Mouse (Mus musculus): ENCODE measurements at regions not wholly inside any gene's neighbourhood (a gene's known extent, or its start where the extent isn't known, plus 50 kb on each side); places are given as distances from the start of the nearest gene placed in this dataset.

DNA sequence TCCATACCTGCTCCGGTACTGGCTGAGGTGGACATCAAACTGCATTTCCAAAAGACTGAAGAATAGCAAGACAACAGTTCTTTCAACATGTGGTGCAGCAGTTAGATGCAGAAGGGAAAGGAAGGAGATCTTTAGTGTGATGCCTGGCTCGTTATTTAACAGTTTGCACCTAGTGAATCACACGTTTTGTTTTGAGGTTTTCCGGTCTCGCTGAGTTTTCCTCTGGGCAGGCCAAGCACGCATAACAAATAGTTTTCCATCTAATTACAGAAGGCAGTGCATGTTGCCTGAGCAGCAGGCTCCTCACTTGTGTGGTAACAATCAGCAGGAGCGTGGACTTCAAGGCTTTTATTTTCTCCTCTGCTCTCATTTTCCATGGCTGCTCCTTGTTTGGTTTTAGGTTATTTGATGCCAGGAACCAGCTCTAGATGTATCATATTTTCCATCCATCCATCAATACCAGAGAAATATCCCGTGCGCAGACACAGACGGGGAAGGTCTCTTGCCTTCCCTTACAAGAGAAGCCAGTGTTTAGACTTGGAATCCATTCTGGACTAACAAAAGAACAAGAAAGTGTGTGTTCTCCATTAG is 199.6 kb upstream of the Ccdc122 start:
- ATAC-seq (replicated peaks; ENCODE audit: low FRiP score, low TSS enrichment, poor library complexity, severe bottlenecking) = no peak

GRCm38 (mm10) chr14:76836271-76836670 is 200.3 kb upstream of the Ccdc122 start:
- ATAC-seq (replicated peaks; ENCODE audit: low FRiP score, low TSS enrichment, poor library complexity, severe bottlenecking) = no peak

DNA sequence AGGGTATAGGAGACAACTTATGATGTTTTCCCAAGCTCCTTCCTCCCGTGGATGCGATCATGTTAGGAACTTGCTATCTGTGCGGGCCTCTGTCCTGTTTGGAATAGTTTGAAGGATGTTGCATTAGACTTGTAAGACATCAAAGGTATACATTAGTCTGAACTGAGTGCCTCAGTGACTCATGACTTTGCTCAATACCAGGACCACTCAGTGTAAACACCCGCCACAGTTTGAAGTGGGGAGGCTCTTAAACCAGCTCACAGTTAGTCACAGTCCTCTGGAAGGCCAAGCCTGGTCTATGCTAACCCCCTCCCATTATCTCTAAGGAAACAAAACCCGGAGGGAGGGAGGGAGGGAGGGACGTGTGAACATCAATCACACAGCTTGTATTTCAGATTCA is 202.5 kb upstream of the Ccdc122 start:
- ATAC-seq (replicated peaks; ENCODE audit: low FRiP score, low TSS enrichment, poor library complexity, severe bottlenecking) = no peak

DNA sequence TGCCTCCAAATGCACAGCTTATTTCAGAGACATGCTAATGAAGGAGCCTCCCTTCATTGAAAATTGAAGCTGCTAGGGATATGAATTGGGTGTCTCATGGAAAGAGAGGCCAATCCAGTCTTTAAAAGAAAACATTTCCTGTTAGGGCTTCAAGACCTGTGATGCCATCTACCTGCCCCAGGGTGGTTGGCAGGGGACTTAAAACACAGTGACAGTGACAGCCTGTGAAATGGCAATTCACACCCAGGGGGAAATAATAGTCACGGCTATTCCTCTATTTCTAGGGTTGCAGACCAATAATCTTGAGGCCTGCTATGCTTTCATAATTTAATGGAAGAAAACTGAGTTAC is 207.4 kb upstream of the Ccdc122 start:
- ATAC-seq (replicated peaks; ENCODE audit: low FRiP score, low TSS enrichment, poor library complexity, severe bottlenecking) = no peak

DNA sequence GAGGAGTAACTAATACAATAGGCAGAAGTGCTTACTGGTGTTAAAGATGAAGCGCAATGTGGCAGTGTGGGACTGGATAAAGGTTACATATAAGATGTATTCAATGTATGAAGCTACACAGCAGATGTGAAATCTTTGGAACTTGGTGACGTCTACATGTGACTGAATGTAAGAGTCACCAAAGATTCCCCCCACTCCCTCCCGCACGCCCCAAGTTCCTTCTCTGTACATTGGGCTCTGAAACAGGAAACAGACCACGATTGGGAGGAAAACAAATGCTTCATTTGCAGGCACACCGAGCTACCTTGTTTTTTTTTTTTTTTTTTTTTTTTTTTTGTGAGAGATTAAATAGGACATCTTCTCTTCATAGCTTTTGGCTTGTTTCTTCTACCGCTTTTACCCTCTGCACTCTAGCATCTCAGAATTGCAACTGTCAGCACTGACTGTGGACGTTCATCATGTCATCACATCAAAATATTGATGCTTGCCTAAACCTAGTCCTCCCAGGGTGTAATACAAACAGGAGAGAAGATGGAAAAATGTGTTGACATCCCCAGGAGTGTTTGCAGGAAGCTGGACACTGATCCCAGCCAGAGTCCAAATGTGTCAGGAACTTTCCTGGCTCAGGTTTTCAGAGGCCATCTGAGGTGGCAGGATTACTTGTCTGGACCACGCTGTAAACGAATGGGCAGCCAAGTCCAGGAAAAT is 208.0 kb upstream of the Ccdc122 start:
- no peak for ATAC-seq (replicated peaks; ENCODE audit: low FRiP score, low TSS enrichment, poor library complexity, severe bottlenecking)

DNA sequence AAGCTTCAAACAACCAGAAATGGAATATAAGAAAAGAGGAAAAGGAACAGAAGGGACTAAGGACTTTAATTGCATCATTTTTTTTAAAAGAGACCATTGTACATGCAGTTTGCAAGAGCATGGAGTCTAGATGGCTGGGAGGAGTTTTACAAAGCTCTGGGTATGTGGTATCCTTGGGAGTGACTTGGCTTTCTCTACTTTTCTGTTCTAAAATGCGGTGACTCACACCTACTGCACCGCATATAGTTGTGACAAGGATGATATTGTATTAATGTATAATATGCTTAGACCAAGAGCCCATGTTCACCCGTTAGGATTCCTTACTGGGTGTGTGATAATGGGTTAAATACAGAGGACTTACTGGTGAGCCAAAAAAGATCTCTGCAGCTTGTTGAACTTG is 212.5 kb upstream of the Ccdc122 start:
- no peak for ATAC-seq (replicated peaks; ENCODE audit: low FRiP score, low TSS enrichment, poor library complexity, severe bottlenecking)

- ATAC-seq (replicated peaks; ENCODE audit: low FRiP score, low TSS enrichment, poor library complexity, severe bottlenecking) = no peak
These were observed 213.7 kb upstream of the Ccdc122 start for GRCm38 (mm10) chr14:76822766-76823325.

DNA sequence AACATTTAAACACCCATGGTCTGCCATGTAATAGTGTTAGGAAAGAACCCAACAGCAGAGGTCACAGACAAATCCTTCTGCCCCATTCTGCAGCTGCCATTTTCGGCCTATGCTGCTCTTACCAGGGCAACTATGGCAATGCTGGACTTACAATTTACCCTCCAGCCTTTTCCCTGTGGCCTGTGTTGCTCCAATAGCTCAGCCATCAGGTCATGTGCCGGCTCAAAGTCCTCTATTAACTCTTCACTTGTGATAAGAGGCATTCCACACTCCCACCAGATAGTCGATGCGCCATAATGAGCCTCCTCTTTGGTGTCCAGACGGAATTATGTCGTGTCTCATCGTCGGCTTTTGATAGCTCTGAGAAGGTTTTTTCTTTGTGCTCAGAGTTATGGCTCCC is 214.7 kb upstream of the Ccdc122 start:
- ATAC-seq (replicated peaks; ENCODE audit: low FRiP score, low TSS enrichment, poor library complexity, severe bottlenecking) = no peak

DNA sequence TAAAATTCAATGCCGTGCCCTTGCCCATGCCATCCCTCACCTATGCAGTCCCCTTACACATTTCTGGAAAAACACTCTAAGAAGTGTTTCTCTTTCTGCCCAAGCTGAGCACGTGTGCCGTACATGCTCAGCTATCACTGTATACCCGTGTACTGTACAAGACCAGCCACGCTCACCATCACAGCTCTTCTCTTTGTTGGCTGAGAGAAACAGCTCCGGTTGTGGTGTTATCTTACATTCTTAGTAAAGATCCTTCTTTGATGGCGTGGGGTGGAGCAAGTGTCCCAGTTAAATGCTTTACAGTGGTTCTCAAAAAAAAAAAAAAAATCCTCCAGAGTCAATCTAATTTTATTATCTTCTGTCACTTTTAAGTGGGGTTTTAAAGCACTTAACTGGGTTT is 215.1 kb upstream of the Ccdc122 start:
- no peak for ATAC-seq (replicated peaks; ENCODE audit: low FRiP score, low TSS enrichment, poor library complexity, severe bottlenecking)

- no peak for ATAC-seq (replicated peaks; ENCODE audit: low FRiP score, low TSS enrichment, poor library complexity, severe bottlenecking)
These were observed 215.6 kb upstream of the Ccdc122 start for GRCm38 (mm10) chr14:76820989-76821388.

GRCm38 (mm10) chr14:76819690-76820089 is 216.9 kb upstream of the Ccdc122 start:
- ATAC-seq (replicated peaks; ENCODE audit: low FRiP score, low TSS enrichment, poor library complexity, severe bottlenecking) = no peak

DNA sequence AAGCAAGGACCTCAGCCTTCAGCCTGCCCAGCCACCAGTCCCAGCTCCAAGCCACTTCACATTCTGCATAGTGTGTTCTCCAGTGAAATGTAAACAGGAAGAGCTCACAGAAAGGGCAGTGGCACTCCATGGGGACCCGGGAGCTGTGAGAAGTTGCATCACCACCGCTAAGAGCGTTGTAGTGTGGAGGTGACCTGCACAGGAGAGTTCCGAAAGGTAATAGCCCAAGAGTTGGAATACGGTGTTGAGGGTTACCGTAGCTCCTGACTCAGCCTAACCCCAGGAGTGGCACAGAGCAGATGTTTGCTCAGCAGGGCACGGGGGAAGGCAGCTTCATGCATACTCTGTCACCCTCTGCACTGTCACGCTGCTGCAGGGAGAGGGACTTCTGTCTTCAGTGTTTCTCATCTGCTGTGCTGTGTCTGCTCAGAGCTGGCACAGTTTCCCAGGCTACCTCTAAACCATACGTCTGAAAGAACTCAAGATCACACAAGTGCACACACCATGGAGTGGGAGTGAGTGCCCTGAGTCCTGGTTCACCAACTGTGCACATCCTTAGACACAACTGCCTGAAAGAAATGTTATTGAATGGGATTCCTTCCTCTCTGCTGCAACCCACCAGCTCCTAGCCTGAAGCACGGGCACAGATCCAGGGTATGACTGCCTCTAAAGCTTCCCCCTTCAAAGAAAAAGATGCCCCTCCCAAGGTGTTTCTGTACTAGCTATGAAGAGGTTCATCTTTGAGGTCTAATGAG is 218.1 kb upstream of the Ccdc122 start:
- ATAC-seq (replicated peaks; ENCODE audit: low FRiP score, low TSS enrichment, poor library complexity, severe bottlenecking) = no peak

GRCm38 (mm10) chr14:76817189-76817772 is 219.3 kb upstream of the Ccdc122 start:
- ATAC-seq (replicated peaks; ENCODE audit: low FRiP score, low TSS enrichment, poor library complexity, severe bottlenecking) = no peak

DNA sequence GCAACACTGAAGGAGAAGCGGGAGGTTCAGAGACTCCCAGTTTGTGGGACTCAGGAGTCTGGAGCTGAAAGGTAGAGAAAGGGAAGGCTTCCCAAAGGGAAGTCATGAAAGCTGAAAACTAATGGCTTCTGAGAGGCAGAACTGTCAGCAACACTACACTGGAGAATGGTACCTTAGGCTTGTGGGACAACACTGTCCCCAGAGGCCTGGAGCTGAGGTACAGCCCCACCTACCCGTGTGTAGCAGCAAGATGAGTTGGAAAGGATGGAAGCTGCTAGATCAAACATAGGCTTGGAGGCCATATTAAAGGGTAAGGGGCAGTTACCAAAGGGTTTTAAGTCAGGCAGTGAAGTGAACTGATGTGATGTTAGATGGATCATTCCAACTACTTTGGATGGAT is 219.9 kb upstream of the Ccdc122 start:
- ATAC-seq (replicated peaks; ENCODE audit: low FRiP score, low TSS enrichment, poor library complexity, severe bottlenecking) = no peak

DNA sequence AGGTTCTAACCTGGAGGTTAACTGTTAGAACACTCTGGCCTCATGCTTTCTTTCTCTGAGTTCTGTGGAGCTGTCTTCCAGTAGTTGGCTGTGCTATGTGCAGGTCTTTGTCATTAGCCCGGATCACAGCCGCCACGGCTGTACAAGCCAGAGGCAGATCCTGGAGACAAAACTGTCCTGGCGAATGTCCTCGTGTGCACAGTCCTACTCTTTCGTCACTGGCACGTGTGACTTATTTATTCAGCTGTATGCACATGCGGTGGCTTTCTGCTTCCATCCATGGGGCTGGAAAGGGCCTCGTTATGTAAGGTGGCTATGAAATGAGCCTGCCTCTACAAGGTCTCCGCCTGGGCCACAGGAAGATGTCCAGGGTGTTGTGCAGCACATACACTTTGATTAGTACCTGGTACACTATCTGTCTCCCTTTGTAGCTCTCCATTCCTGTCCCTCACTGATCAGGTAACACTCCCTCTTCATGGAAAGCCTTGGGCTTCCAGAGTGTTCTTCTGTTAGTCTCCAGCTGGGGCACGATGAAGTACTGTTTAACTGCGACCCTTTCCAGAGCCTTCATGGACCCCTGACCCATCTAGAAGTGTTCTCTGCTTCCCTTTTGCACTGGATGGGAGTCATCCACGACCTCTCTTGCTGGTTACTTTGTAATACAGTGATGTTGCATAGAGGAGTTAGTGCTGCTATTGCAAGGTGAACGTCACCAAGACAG is 224.3 kb upstream of the Ccdc122 start:
- no peak for ATAC-seq (replicated peaks; ENCODE audit: low FRiP score, low TSS enrichment, poor library complexity, severe bottlenecking)

DNA sequence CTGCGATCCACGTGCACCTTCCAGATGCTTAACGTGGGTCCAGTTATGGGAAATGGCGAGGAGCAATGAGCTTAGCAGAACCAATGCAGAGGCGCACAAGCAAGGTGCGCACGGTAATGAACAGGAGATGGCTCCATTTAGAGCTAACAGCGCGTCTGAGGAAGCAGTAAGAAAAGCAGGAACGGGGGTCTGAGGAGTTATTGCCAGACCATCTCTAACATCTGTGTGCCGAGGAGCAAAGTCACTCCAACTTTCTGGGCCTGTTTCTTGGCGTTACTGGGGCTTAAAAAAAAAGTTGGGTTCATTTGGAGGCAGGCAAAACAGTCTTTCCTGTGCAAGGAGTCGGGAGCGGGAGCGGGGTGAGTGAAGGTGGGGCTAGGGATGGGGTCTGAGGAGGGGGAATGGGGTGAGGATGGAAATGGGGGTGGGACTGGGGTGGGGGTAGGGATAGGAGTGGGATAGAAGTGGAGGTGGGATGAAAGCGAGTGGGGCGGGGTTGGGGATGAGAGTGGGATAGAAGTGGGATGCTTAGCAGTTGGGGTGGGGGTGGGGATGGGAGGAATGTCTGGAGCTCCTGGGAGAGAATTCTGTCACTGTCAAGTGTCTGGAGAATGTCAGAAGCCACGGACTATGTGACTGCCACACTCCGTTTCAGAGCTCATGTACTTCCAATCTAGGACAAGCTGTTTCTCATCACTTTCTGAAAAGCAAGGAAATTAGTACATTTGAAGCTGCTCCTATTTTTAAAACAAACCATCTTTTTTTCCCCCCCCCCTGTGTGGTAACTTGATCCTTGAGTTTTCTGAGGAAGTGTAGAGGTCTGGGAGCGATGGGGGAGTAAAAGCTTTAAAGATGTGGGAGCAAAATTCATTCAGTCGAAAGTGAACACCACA is 225.6 kb upstream of the Ccdc122 start:
- ATAC-seq (replicated peaks; ENCODE audit: low FRiP score, low TSS enrichment, poor library complexity, severe bottlenecking) = no peak

GRCm38 (mm10) chr14:76810041-76810440 is 226.5 kb upstream of the Ccdc122 start:
- ATAC-seq (replicated peaks; ENCODE audit: low FRiP score, low TSS enrichment, poor library complexity, severe bottlenecking) = no peak

- no peak for ATAC-seq (replicated peaks; ENCODE audit: low FRiP score, low TSS enrichment, poor library complexity, severe bottlenecking)
These were observed 227.2 kb upstream of the Ccdc122 start for GRCm38 (mm10) chr14:76809411-76809810.

Data from megakaryocyte-erythroid progenitor cell, adult 5-6 weeks (primary cell).